Mouse (Mus musculus): ENCODE measurements around the gene Fibp.

DNA sequence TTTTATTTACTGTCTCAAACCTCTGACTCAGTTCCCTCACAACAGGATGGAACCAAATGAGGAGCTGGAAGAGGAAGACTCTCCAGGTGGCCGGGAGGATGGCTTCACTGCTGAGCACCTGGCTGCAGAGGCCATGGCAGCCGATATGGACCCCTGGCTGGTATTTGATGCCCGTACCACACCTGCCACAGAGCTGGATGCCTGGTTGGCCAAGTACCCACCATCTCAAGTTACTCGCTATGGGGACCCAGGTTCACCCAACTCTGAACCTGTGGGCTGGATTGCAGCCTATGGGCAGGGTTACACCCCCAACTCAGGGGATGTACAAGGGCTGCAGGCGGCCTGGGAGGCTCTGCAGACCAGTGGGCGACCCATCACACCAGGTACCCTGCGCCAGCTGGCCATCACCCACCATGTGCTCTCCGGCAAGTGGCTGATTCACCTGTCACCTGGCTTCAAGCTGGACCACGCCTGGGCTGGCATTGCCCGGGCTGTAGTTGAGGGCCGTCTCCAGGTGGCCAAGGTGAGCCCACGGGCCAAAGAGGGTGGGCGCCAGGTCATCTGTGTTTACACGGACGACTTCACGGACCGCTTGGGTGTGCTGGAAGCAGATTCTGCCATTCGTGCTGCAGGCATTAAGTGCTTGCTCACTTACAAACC lies 34.4 kb upstream of the Fibp start:
- no peak for TF ChIP-seq POLR2A (IDR thresholded peaks at IDR 0.05; ENCODE audit: borderline replicate concordance, low read depth, low read length)
- no peak for TF ChIP-seq CTCF (IDR thresholded peaks at IDR 0.05; ENCODE audit: low read depth, low read length)

All from bone marrow macrophage, adult 2 months (primary cell).